Mouse (Mus musculus): ENCODE measurements around the gene Mepce.

- TF ChIP-seq TAL1 (IDR thresholded peaks at IDR 0.05; ENCODE audit: low read length) (no peak), GATA1 (IDR thresholded peaks at IDR 0.05; ENCODE audit: low read length) (no peak)
Measured at GRCm38 (mm10) chr5:137744197-137744596, 43.3 kb downstream of the Mepce start.

All from erythroblast, embryonic 14.5 days (primary cell).